Mouse (Mus musculus) midbrain, embryonic 14.5 days (tissue): ENCODE measurements around the gene Zdhhc1. TPM values are rescaled to one million over a fixed set of nuclear protein-coding genes. Genes with fewer than 3 reads are reported as not detected.

Source experiments
- ATAC-seq: fragments of 200-750 bp; cut with Nextera tagmentation; 2 replicates; pipeline ENCODE4 v1.8.0; 2017; ENCODE audit warnings: moderate number of reproducible peaks, moderate library complexity; ENCODE audit not compliant: low FRiP score, low TSS enrichment
- DNase-seq: peaks from one replicate; pipeline ENCODE4 v3.0.0-alpha.2; 2015
- H3K27ac ChIP-seq: fragments of 300-500 bp; sonication (generic); replicated peaks from 2 replicates; pipeline ENCODE4 v1.5.1; 2014; ENCODE audit warnings: mild to moderate bottlenecking, low read depth, low read length, moderate library complexity
- H3K27me3 ChIP-seq: fragments of 300-500 bp; sonication (generic); 2 replicates; pipeline ENCODE4 v1.6.1; 2014; ENCODE audit warnings: low read length, control low read depth, mixed read lengths; ENCODE audit not compliant: control insufficient read depth, insufficient read depth
- H3K36me3 ChIP-seq: fragments of 300-500 bp; sonication (generic); 2 replicates; pipeline ENCODE4 v1.6.1; 2014; ENCODE audit warnings: low read length, control low read depth; ENCODE audit not compliant: control insufficient read depth, insufficient read depth
- H3K4me1 ChIP-seq: fragments of 300-500 bp; sonication (generic); 2 replicates; pipeline ENCODE4 v1.6.1; 2014; ENCODE audit warnings: mild to moderate bottlenecking, antibody characterized with exemption, low read length, control low read depth; ENCODE audit not compliant: control insufficient read depth, insufficient read depth
- H3K4me2 ChIP-seq: fragments of 300-500 bp; sonication (generic); 2 replicates; pipeline ENCODE4 v1.6.1; 2014; ENCODE audit warnings: mild to moderate bottlenecking, low read length, moderate library complexity
- H3K4me3 ChIP-seq: fragments of 300-500 bp; sonication (generic); replicated peaks from 2 replicates; pipeline ENCODE4 v1.5.1; 2014; ENCODE audit warnings: low read depth, low read length
- H3K9ac ChIP-seq: fragments of 300-500 bp; sonication (generic); replicated peaks from 2 replicates; pipeline ENCODE4 v1.6.1; 2014; ENCODE audit warnings: mild to moderate bottlenecking, low read length, moderate library complexity
- H3K9me3 ChIP-seq: fragments of 300-500 bp; sonication (generic); 2 replicates; pipeline ENCODE4 v1.6.1; 2016; ENCODE audit warnings: low read length, control low read depth, mixed read lengths; ENCODE audit not compliant: control insufficient read depth
- WGBS: fragments of 180-500 bp; shearing (Covaris S2); extraction: QIAGEN DNeasy Blood & Tissue Kit; methylation state at CpG from one replicate; pipeline ENCODE4 v1.1.7; 2014; 5-methylcytosine and 5-hydroxymethylcytosine counted together
- polyA plus RNA-seq: library from polyadenylated mRNA; unstranded; fragments of >200 nt; fragmentation: Nextera tagmentation; extraction: Ambion mirVana; gene quantifications from 2 replicates; pipeline ENCODE4 v1.2.1, GENCODE M21; 2014

The Zdhhc1 gene
- polyA plus RNA-seq, 1 experiment from 2014 or later, result 25.2 TPM

- H3K9me3 ChIP-seq, result no peaks in the 10 kb centered on the region
- H3K27me3 ChIP-seq, result no peaks in the 10 kb centered on the region
- no peak for DNase-seq
- no peak overlapping the region for H3K27ac ChIP-seq
- WGBS, result 89% methylated on average over 3 of the region's 3 CpGs
- peaks cover 54% of the 10 kb centered on the region for H3K36me3 ChIP-seq
- H3K4me3 ChIP-seq, result no peak overlapping the region
- no peak for ATAC-seq
- no peaks in the 10 kb centered on the region for H3K4me1 ChIP-seq
- no peak overlapping the region for H3K4me2 ChIP-seq
- no peak overlapping the region for H3K9ac ChIP-seq
These were observed 39.8 kb upstream of the Zdhhc1 start for GRCm38 (mm10) chr8:105536546-105536945.

GRCm38 (mm10) chr8:105533892-105534329, 37.2 kb upstream of the Zdhhc1 start:
- H3K27ac ChIP-seq, result no peak overlapping the region
- ATAC-seq, result no peak; the same call in 1 of the 2 replicates

DNA sequence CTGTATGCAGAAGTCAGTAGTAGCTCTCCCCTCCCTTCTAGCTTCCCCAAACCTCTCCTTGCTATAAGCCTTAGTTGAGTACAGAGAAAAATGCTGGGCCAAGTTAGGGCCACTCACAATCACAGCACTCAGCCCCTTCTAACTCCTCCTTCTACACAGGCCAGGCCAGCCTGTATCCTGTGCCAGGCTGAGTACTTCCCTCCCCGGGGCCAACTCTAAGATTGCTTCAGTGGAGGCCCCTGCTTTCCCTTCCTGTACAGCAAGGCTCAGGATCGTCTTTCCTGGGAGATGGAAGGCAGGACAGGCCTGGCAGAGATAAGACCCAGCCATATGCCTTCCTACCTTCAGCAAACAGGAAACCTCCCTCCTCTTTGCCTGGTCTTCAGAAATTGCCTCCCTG, 36.7 kb upstream of the Zdhhc1 start:
- ATAC-seq (no peak), DNase-seq (no peak)
- Histone ChIP-seq H3K9ac (no peak overlapping the region), H3K4me2 (no peak overlapping the region), H3K4me3 (no peak overlapping the region), H3K4me1 (no peaks in the 10 kb centered on the region), H3K9me3 (no peaks in the 10 kb centered on the region), H3K27ac (no peak overlapping the region), H3K36me3 (peaks cover 60% of the 10 kb centered on the region), H3K27me3 (no peaks in the 10 kb centered on the region)
- 45% methylated on average over 2 of the region's 2 CpGs for WGBS

More at GRCm38 (mm10) chr8:105533892-105534329, 37.2 kb upstream of the Zdhhc1 start:
- H3K4me1 ChIP-seq, result no peaks in the 10 kb centered on the region
- H3K9me3 ChIP-seq, result no peaks in the 10 kb centered on the region
- H3K4me2 ChIP-seq, result no peak overlapping the region
- WGBS, result 0% methylated on average over 1 of the region's 1 CpGs
- peak; percentile 86 for DNase-seq
- no peak overlapping the region for H3K4me3 ChIP-seq
- H3K27me3 ChIP-seq, result no peaks in the 10 kb centered on the region
- no peak overlapping the region for H3K9ac ChIP-seq
- H3K36me3 ChIP-seq, result peaks cover 60% of the 10 kb centered on the region

DNA sequence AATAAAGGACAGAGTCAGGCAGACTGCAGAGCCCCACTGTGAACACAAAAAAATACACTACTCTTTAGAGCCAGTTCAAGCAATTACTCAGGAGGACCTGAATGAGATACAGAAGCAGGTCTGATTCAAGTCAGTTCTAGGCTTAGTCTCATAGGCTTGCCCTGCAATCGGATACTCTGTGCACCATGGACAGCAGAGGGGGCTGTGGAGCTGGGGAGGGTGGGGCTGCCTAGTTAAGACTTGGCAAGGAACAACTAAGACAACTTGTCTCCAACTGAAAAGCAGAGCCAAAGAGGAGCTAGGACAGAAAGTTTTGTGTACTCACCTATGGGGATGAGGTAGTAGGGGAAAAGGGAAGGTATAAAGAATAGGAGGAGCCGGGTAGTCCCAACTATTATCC, 35.1 kb upstream of the Zdhhc1 start:
- Histone ChIP-seq H3K36me3 (peaks cover 55% of the 10 kb centered on the region), H3K9ac (no peak overlapping the region), H3K4me2 (no peak overlapping the region), H3K27ac (no peak overlapping the region), H3K9me3 (no peaks in the 10 kb centered on the region), H3K4me3 (no peak overlapping the region), H3K4me1 (no peaks in the 10 kb centered on the region), H3K27me3 (no peaks in the 10 kb centered on the region)
- DNase-seq (no peak), ATAC-seq (no peak)
- 60% methylated on average over 2 of the region's 2 CpGs for WGBS

GRCm38 (mm10) chr8:105529271-105529670, 32.6 kb upstream of the Zdhhc1 start:
- Histone ChIP-seq H3K4me2 (no peak overlapping the region), H3K9me3 (no peaks in the 10 kb centered on the region), H3K4me3 (no peak overlapping the region), H3K9ac (no peak overlapping the region), H3K4me1 (no peaks in the 10 kb centered on the region), H3K27ac (no peak overlapping the region), H3K27me3 (no peaks in the 10 kb centered on the region), H3K36me3 (peaks cover 57% of the 10 kb centered on the region)
- no peak for DNase-seq
- ATAC-seq, result no peak
- WGBS, result 85% methylated on average over 3 of the region's 3 CpGs

GRCm38 (mm10) chr8:105528206-105528605, 31.5 kb upstream of the Zdhhc1 start:
- no peak overlapping the region for H3K9ac ChIP-seq
- no peaks in the 10 kb centered on the region for H3K9me3 ChIP-seq
- H3K36me3 ChIP-seq, result peaks cover 62% of the 10 kb centered on the region
- H3K4me2 ChIP-seq, result no peak overlapping the region
- no peak overlapping the region for H3K4me3 ChIP-seq
- WGBS, result 100% methylated on average over 1 of the region's 1 CpGs
- no peak overlapping the region for H3K27ac ChIP-seq
- no peaks in the 10 kb centered on the region for H3K27me3 ChIP-seq
- DNase-seq, result no peak
- no peaks in the 10 kb centered on the region for H3K4me1 ChIP-seq
- ATAC-seq, result no peak

- Histone ChIP-seq H3K4me2 (no peak overlapping the region), H3K9me3 (no peaks in the 10 kb centered on the region), H3K4me3 (no peak overlapping the region), H3K36me3 (peaks cover 68% of the 10 kb centered on the region), H3K9ac (no peak overlapping the region), H3K27me3 (no peaks in the 10 kb centered on the region), H3K4me1 (no peaks in the 10 kb centered on the region), H3K27ac (no peak overlapping the region)
- WGBS, result 88% methylated on average over 2 of the region's 2 CpGs
- DNase-seq (no peak), ATAC-seq (0 out of 2 replicates have a peak, but pooled peaks have one; percentile 46)
These were observed 30.4 kb upstream of the Zdhhc1 start for GRCm38 (mm10) chr8:105527110-105527509.

- Histone ChIP-seq H3K36me3 (peaks cover 39% of the 10 kb centered on the region), H3K27ac (no peak overlapping the region), H3K27me3 (peaks cover 3% of the 10 kb centered on the region; the same call in 1 of the 2 replicates), H3K9ac (no peak overlapping the region), H3K4me2 (no peak overlapping the region), H3K4me3 (no peak overlapping the region), H3K4me1 (peaks cover 35% of the 10 kb centered on the region), H3K9me3 (no peaks in the 10 kb centered on the region)
- no peak for DNase-seq
- no peak for ATAC-seq
- WGBS, result 87% methylated on average over 9 of the region's 9 CpGs
These were observed 26.2 kb upstream of the Zdhhc1 start for GRCm38 (mm10) chr8:105522890-105523289.

DNA sequence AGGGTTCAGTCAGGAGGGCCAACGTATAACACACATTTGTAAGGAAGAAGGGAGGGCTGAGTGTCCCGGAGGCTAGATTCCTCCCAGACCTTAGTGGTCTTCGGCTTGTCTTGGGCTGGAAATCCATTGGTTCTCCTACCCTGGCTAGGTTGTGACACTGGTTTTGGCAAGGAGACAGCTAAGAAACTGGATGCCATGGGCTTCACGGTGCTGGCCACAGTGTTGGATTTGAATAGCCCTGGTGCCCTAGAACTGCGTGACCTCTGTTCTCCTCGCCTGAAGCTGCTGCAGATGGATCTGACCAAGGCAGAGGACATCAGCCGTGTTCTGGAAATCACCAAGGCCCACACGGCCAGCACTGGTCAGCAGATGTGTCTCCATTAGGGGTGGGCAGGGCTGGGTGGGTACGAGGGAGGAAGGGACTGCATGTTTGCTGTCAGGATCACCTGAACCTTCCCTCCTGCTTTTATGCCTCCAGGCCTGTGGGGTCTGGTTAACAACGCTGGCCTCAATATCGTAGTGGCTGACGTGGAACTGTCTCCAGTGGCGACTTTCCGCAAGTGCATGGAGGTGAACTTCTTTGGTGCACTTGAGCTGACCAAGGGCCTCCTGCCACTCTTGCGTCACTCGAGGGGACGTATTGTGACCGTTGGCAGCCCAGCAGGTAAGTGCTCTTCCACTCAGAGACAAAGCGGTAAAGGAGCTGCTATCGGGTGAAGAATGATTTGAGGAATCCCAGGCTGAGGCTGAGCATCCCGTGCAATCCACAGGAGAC, 25.5 kb upstream of the Zdhhc1 start:
- Histone ChIP-seq H3K9me3 (no peaks in the 10 kb centered on the region), H3K4me3 (no peak overlapping the region), H3K9ac (no peak overlapping the region), H3K27ac (no peak overlapping the region), H3K36me3 (peaks cover 37% of the 10 kb centered on the region), H3K27me3 (peaks cover 4% of the 10 kb centered on the region; the same call in 1 of the 2 replicates), H3K4me1 (peaks cover 35% of the 10 kb centered on the region), H3K4me2 (no peak overlapping the region)
- no peak for ATAC-seq
- WGBS, result 86% methylated on average over 21 of the region's 21 CpGs
- DNase-seq, result no peak
